Mouse (Mus musculus) cerebellum, adult 8-10 months (tissue): ENCODE data around the gene Itm2c.

Source experiments
- DNase-seq: peaks from one replicate; pipeline ENCODE4 v3.0.0; 2022

Itm2c gene

DNA sequence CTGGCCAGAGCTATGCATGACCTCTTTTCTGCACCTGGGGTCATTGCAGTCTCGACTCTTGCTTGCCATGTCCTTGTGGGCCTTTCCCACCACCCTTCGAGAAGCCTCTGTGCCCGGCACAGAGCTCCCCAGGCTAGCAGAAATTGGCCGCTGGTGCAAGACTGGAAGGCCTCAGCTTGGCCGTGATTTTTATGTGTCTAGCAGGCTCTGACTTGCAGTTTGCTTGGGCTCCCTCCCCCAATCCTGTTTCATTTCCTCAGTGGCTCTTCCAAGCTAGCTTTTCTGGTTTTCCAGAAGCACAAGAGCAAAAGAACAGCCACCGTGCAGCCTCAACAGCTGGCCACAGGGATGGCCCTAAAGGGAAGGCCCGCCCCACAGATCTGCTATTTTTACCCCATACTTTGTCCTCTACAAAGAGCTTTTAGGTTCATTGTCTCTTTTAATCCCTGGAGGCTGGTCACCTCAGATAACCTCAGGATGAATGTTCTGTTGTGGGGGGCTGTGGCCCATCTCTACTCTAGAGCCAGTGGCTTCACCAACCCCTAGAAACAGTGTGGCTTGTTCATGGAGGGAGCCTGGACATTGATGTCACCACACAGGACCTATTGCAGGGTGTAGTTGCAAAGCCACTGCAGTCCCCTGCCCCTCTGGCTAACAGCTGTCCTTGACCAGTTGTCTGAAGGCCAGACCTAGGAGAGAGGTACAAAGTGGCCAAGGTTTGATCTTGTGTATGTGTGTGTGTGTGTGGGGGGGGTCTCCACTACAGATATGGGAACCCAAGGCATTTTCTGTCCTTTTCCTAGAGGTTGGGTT, 6.6 kb downstream of the Itm2c start:
- DNase-seq, result no peak

DNA sequence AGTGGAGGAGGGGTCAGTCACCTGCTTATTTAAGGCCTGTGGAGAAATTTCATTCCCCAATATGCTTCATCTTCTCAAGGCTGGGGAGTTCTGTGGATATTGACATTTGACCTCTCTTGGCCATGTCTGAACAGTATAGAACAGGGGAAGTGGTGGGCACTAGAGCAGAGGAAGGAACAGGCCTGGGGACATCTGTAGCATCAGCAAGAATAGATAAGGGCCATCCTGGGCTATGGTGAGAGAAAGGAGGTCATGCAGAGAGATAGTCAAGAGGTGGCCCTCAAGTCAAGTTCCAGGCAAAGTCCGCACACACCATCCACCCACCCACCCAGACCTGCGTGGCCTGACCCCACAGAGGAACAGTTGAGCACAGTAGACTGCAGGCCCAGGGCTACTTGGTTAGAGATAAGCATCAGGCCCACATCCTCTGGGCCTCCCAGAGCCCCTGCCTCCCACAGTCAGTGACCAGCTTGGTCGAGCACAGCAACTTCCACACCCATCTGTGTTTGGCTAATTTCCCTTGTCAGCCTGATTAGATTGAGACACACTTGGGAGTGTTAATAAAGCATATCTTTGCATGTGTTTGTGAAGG, 7.5 kb downstream of the Itm2c start:
- peak; percentile 35 for DNase-seq

DNA sequence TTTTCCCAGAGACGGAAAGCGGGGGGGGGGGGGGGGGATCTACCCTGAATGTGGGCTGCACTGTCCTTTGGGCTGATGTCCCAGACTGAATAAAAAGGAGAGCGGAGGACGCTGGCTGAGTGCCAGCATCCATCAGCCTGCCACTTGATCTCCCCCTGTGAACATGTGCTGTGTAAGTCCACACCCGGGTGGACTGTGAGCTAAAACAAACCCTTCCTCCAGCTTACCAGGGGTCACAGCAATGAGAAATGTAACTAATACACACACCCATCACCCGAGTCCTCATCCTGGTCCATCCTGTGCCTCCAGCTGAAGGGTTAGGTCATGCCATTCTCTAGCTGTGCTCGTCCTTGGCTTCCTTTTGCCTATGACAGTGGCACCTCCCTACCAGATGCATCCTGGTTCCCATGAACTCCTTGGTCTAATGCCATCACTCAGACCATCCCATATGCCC, 8.1 kb downstream of the Itm2c start:
- DNase-seq, result peak; percentile 57

DNA sequence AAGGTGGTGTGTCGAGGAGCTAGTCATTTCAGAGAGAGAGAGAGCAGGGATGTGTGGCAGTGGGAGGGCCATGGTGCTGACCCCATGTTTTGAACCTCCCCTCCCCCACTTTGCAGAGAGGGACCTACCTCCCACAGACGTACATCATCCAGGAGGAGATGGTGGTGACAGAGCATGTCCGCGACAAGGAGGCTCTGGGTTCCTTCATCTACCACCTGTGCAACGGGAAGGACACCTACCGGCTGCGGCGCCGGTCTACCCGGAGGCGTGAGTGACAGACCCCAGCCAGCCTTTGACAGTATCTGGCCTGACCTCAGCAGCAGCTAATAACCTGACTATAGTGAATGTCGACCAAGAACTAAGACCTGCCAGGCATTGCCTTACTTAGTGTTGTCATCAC, 12.8 kb downstream of the Itm2c start:
- DNase-seq, result no peak

DNA sequence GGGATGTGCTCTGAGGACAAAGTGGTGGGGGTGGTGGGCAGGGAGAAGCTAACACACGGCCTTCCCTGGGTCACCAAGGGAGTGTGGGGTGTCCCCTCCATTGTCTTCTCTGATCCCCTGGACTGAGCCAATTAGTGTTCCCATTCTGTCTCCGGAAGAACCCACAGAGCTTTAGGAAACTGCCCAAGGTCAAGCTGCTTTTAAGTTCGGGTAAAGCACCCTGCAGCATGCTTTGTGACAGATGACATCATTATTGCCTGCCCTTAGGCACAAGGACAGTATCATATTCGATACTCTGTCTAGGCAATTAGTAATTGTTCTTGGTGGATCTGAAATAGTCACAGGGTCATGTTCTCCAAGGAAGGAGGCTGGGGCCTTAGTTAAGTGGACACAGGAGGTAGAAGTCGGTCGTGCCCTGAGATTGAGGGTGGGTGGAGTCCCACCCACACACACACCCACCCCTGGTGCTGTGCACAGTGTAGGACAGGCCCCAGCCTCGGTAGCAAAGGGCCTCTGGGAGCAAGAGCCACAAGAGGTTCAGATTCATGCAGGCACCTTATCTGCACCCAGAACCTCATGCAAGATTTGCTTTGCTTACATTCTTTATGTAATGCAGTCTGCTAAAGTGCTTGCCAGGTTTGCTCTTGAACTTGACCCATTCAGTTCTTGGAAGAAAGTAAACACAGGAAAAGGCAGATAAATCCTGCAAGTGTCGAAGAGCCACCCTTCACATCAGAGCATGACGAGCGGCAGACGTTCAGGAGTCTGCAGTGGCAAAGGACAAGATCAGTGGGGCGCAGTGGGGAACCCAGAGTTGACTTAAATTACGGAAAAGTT, 14.9 kb downstream of the Itm2c start:
- no peak for DNase-seq

DNA sequence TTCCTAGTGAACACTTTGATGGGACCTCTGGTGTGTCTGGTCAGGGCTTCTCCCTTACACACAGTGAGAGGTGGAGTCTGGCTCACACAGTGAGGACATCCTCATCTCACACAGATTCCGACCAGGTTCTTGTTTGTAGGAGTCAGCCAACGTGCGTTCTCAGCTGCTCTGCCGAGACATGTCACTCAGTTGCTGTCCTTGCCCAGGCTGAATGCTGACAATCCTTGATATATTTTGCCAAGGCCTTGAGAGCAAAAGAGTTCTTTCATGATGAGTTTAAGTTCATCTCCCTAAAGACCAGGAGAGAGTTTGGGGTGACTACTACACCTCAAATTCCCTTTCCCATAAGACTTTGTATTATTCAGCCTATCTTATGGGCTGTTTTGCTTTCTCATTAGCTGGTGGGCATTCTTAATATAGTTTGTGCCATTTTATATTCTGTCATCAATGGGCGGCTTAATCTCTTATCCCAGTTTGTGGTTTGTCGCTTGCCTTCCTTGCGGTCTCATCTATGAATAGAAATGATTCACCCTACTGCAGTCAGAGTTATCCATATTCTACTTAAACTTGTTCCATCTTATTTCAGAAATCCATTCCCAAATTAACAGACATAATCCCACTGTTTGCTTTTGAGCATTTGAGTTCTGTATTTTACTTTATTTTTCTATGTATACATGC, 19.1 kb downstream of the Itm2c start:
- no peak for DNase-seq

DNA sequence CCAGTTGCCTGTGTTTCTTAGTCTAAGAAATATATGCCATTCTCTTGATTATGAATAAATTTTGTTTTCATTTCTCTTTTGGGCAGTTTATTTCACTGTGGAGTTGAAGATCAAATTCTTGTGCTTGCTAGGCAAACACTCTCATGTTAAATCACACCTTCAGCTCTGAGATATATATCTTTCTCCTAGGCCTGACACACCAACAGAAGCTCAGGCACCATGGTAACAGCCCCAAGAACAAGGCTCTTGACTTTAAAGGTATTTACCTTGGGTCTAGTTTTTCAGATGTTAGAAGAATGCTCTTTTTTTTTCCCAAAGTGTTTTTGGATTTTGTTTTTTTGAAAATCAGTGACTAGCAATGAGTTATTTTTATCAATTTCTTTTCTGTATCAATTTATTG, 21.8 kb downstream of the Itm2c start:
- no peak for DNase-seq

DNA sequence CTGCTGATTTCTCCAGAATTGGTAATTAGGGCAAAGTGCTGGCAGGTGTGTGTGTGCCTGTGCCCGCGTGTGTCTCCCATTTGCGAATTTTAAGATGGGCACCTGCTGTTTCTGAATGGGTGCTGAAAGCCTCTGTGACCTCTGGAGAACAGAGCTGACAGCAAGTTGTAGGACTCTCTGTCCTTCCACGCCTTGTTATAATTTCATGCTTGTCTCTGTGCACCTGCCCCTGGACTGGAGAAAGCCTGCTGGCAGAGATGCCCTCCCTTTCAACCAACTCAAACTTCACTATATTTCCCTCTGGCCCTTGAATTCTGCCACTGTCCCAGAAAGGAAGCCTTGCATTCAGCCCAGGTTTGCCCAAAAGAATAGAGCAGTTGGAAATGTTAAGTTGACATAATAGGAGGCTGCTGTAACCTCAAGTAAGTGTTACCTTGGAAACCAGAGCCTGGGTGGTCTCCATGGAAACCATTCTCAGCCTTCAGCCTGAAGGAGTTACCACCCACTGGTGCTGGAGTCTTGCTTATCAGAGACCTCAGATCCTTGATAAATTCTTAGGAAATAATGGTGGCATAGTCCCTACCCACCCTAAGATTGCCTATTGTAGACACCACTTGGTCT, 22.9 kb downstream of the Itm2c start:
- no peak for DNase-seq

DNA sequence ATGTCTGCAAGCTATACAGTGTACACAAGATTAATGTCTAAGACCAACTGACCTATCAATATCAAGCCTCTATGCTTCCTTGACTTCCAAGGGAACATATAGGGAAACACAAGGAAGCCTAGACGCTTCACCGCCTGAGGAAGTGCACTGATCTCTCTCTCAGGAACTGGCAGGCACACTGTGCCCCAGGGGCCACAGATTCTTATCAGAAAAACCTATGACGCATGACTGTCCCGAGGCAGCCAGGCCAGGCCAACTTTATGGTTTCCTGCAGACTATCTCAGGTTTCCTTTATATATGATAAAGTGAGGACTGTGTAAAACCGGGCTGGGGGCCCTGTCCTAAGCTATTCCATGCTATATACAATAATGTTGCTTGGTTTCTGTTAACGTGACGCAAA, 25.5 kb downstream of the Itm2c start:
- no peak for DNase-seq

DNA sequence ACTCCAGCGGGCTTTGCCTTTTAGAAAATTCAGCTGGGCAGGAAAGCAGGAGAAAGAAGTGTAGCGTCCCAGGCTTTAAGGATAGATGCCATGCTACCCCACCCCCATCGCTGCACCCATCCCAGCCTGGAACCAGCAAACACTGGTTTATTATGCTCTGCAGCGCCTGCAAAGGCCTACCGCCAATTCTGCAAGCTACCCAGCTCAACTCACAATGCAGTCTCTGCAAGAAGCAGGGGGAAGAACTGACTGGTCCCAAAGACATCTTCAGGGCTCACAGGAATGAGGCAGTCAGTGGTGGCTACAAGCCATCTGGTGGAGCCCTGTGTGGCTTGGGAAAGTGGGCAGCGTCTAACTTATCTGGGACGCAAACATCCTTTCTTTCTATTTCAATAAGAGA, 27.6 kb downstream of the Itm2c start:
- DNase-seq, result no peak

DNA sequence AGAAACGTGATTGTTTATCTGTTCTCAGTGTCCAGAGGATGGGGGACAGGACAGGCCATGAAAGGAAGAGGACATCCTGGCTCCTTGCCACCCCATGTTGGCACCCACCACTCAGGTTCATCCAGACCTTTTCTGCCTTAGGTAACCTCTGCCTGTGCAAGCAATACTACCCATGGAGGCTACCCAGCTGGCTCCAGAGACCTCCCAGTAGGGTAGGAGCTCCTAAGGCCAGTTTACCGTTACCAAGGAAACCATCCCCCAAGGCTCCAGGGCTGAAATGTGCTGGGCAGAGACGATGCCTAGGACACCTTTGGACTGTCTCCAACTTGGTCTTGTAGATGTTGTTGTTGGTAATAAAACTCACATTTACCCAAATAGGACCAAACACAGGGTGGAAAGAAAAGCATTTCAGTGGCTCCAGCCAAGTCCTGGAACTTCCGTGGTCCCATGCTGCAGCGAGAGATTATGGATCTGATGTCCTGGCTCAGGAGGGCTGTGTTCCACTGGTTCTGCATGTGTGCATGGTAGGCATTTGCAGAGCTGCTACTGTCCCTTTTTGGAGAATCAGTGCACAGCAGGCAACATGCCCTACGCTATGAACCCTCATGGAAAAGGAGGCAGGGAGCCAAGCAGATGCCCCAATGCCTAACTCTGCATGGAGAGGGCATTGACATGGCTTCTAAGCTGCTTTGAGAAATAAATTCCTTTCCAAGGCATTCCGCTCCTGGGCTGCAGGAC, 28.2 kb downstream of the Itm2c start:
- DNase-seq, result no peak

DNA sequence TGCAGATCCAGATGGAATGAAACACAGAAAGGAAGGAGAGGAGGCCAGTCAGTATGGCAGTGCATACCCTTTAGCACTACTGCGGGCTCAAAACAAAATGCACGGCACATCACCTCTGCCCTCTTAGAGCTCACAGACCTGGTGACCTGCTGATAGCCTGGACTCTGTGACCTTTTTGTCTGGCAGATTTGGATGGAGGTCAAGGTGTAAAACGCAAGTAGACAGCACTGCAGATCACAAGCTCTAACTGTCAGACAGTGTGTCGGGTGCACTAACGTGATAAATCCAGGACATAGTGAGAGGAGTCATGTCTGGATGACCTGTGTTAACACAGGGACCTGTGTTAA, 28.8 kb downstream of the Itm2c start:
- no peak for DNase-seq

DNA sequence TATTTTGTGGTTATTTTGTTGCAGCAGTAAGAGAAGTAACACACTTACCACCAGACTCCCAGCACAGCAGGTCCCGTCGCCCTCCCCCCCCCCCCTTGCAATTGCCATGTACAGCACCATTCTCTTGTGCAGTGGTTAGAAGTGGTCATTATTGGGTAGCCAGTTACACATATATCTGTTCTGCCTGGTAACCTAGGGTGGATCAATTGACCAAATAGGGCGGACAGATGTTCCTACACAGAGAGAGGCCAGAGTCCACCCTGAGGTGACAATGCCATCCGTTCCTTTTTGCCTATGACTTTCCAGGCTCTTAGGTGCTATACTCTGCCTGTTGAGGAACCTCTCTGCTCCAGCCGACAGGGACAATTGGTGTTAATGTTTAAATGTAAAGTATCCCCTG, 31.1 kb downstream of the Itm2c start:
- no peak for DNase-seq

DNA sequence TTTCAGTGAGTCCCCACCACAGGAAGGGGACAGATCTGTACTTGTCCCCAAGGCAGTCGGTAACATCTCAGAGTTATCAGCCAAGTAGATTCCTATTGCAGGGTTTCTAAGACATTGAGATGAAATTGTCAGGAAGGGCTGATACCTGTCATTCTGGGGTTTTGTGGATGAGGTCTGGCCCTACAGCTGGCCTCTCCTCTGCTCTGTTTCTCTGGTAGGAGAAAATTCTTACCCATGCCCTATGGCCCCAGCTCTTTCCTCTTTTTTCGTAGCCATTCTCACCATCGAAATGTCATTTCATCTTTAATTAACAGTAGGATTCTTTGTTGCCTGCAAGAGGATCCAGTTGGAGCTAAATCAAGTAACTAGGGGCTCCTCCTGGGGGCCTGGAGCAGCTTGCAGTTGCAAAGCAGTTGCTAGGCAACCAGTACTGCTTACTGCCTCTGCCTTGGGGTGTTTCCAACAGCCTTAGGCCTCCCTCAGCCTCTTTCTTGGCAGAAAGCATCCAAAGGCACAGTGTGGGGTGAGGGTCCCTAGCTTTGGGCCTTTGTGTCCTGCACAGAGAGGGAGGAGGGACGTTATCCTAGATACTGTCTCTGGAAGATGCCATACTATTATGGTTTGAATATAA, 34.1 kb downstream of the Itm2c start, which contains the start of gene 4933407L21Rik:
4933407L21Rik (plus strand) TSS at position 427 of the 631 bp plus-strand sequence.
- DNase-seq, result no peak

DNA sequence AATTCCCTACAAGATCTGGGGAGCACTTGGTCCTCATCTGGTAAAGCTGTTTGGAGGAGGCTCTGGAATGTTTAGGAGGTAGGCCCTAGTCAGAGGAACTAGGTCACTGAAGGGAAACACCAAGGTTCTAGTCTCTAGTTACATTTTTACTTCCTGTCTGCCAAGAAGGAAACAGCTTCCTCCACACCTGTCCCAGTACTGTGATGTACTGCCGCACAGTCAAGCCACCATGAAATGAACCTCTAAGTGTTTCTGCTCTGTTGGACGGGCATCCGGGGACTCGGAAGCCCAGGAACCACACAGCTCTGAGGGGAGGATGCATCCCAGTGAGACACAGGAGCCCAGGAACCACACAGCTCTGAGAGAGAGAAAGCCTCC, 34.6 kb downstream of the Itm2c start:
- no peak for DNase-seq

DNA sequence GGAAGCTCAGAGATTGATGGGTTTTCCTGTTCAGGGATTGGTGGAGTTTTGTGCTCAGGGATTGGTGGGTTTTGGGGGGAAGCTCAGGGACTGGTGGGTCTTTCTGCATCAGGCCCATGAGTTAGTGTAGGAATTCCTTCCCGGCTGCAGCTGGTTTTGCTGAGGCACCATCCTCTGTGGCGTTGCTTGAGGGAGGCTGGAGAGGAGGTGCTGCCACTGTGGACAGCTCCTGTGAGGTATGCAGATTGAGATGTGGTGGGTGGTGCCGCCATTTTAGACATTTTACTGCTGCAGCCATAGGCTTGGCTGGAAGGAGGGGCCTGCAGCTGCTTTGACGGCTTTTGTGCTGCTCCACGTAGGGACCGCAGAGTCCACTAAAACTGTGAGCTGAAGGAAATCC, 35.3 kb downstream of the Itm2c start:
- no peak for DNase-seq

DNA sequence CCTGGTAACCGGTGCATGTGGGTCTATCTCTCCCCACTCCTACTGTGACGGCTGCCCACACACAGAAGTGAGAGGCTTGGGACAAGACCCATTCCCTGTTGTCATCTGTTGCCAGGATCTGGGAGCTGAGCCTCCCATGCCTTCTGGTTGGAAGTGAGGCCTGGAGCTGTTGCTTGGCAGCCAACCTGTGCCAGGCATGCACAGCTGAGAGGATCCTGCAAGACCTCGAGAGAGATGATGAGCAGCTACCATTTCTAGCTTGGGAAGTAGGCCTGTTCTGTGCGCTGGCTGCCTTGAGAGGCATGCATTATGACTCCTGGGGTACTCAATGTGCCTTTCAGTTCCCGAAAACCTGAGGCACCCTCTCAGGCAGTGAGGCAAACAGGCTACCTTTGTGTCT, 37.1 kb downstream of the Itm2c start:
- no peak for DNase-seq

DNA sequence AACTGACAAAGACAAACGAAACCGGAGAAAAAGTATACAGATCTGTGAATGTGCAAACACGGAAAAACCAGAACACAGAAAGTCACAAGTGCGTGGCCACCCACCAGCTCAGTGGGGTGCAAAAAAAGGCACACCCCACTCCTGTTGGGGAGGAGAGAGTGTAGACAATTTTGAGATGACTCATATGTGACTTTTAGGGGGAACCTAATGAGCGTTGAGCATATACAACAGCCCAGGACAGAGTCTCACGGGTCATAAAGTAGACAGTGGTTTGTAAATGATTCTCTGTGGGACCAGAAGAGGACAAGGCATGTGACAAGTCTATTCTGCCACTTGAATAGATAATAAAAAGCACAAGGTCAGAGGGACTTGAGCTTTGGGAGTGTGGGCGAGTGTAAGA, 39.1 kb downstream of the Itm2c start:
- DNase-seq, result no peak

DNA sequence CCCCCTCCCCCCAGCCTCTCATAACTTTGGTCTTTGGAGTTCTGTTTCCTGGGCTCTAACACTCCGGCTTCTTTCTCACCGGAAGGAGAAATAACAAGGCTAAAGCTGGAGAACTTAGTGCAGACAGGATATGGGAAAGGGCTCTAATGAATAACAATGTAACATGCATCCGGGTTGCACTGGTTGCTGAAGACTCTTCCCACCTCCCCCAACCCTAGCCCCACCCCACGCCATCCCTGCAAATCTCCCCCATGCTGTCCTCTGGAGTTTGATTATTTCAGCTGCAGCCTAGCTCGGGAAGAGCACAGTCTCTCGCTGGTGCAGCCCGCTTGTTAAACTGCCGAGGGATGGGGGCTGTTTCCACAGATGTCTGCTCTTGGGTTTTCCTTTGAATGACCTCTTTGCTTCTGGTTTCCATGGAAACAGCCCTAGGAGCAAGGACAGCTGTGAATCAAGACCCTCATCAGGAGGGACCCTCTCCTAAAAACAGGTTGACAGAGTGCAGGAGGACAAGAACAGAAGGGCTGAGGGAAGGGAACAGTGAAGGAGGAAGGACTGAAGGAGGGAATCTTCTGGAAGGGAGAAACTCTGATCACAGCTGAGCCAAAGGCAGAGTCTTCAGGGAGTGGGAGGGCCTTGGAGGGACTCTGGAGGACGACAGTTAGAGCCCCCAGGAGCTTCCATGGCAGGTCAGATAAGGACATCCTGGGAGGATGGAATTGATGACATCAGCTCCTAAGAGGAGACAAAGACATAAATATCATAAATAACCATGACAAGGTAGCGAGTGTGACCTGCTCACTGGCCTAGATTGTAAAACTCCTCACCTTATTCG, 39.8 kb downstream of the Itm2c start:
- no peak for DNase-seq

DNA sequence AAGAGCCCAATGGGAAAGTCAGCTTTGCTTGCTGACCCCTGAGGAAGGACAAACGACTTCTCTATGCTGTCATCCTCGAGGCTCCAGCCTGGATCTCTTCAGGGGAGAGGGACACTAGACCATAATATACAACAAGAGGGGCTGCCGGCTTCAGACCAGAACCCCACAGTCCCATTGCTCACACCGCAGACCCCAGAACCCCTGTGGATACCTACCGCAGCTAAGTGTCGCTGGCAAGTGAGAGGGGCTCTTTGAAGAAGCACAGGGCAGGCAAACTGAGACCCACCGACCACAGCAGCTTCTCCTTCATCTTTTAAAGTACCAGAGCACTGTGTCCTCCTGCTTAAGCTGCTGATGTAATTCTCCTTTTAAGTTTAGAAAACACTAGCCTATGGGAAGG, 40.5 kb downstream of the Itm2c start:
- no peak for DNase-seq
